Mouse (Mus musculus) small intestine, adult 2 months (tissue): ENCODE data around the gene Myog.

Experiments used
- CTCF ChIP-seq: fragments of 200-500 bp; IDR thresholded peaks from 2 replicates; pipeline ENCODE4 v1.5.1; 2012; ENCODE audit warnings: low read depth, mild to moderate bottlenecking, control low read depth, inconsistent platforms, low read length, moderate library complexity, mixed read lengths; ENCODE audit not compliant: insufficient replicate concordance, insufficient read length; ENCODE audit errors: extremely low read depth
- POLR2A ChIP-seq: fragments of 200-500 bp; IDR thresholded peaks from 2 replicates; pipeline ENCODE4 v1.6.1; 2012; ENCODE audit warnings: low read depth, mild to moderate bottlenecking, control low read depth, inconsistent platforms, low read length, moderate library complexity

GRCm38 (mm10) chr1:134311760-134312159 lies 22.0 kb downstream of the Myog start:
- TF ChIP-seq CTCF (no peak), POLR2A (no peak)
